Mouse (Mus musculus): ENCODE measurements around the gene Atp2b1. TPM values are rescaled to one million over a fixed set of nuclear protein-coding genes. Genes with fewer than 3 reads are reported as not detected.

The Atp2b1 gene
- polyA plus RNA-seq, 2 experiments, result 40.9 to 131 TPM

DNA sequence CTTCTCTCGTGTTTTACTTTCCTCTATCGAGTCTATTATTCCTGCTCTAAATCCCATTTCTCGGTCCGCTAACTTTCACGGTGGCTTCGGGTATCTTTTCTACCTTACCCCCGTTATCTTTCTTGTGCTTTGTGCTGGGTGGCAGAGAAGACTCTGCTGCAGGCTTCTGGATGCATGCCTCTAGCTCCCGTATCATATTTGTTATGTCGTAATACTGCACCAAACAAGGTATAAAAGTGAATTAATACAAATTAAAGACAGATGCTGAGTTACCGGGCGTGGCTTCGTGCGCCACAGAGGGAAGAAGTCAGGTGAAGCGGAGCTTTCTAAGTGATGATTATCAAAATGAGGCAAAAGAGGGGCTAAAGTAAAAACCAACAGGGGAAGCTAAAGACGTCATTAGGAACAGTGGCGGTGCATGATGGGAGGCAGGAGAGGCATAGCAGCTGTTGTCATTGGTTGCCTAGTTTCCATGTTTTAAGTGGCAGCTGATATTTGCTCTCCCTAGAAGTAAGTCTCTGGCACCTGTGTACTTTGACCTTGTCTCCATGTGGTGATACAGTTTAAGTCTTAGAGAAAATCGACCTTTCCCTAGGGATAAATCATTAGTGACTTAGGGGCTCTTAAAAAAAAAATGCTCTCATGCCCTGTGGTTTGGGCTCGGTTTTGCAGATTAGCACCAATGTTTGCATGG, 58.9 kb downstream of the Atp2b1 start:
- H3K4me2 ChIP-seq (replicated peaks; ENCODE audit: low read depth, low read length, severe bottlenecking), result no peak overlapping the region
- no peaks in the 10 kb centered on the region for H3K27me3 ChIP-seq (ENCODE audit: control insufficient read depth, insufficient read depth, low read length)
- H3K9ac ChIP-seq (ENCODE audit: low read depth, low read length, severe bottlenecking), result no peak overlapping the region
- H3K4me1 ChIP-seq (ENCODE audit: control insufficient read depth, insufficient read depth, low read length), result peaks cover 4% of the 10 kb centered on the region; the same call in 1 of the 2 replicates
- no peak for TF ChIP-seq POLR2A (IDR thresholded peaks at IDR 0.05; ENCODE audit: borderline replicate concordance, extremely low read depth, insufficient read depth, insufficient read length)
- 63% methylated on average over 18 of the region's 18 CpGs for WGBS
- no peak overlapping the region for H3K4me3 ChIP-seq (replicated peaks; ENCODE audit: low read length)
- H3K27ac ChIP-seq (replicated peaks; ENCODE audit: low read depth, low read length), result no peak overlapping the region
- DNase-seq (ENCODE audit: low spot score) (no peak), ATAC-seq (ENCODE audit: low FRiP score, low read depth) (no peak)
- peaks cover 12% of the 10 kb centered on the region; the same call in 1 of the 2 replicates for H3K36me3 ChIP-seq (ENCODE audit: control insufficient read depth, insufficient read depth, low read length)
- no peaks in the 10 kb centered on the region for H3K9me3 ChIP-seq (ENCODE audit: control insufficient read depth, low read length)

DNA sequence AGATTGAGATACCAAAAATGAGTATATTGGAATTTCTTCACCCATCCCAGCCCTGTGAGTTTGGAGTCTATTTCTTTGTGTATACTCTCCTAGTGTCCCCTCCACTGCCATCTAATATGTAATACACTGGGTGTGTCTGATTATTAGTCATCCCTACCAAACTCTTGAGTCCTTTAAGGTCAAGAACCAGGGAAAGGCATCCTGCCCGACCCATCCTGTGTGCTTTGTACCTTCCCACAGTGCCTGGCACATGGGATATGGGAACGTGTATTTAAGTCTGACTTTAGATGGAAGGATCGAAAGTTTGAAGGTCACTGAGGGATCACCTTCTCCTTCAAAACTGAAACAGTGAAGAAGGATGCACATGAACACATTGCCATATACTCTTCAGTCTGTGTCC, 60.4 kb downstream of the Atp2b1 start:
- H3K4me2 ChIP-seq (replicated peaks; ENCODE audit: low read depth, low read length, severe bottlenecking), result no peak overlapping the region
- DNase-seq (ENCODE audit: low spot score) (no peak), ATAC-seq (ENCODE audit: low FRiP score, low read depth) (no peak)
- no peak overlapping the region for H3K9ac ChIP-seq (ENCODE audit: low read depth, low read length, severe bottlenecking)
- H3K36me3 ChIP-seq (ENCODE audit: control insufficient read depth, insufficient read depth, low read length), result 0 out of 2 replicates have a peak, but pooled peaks cover 3% of the 10 kb centered on the region
- no peaks in the 10 kb centered on the region for H3K9me3 ChIP-seq (ENCODE audit: control insufficient read depth, low read length)
- H3K4me1 ChIP-seq (ENCODE audit: control insufficient read depth, insufficient read depth, low read length), result peaks cover 4% of the 10 kb centered on the region; the same call in 1 of the 2 replicates
- no peaks in the 10 kb centered on the region for H3K27me3 ChIP-seq (ENCODE audit: control insufficient read depth, insufficient read depth, low read length)
- 84% methylated on average over 3 of the region's 3 CpGs for WGBS
- no peak for TF ChIP-seq POLR2A (IDR thresholded peaks at IDR 0.05; ENCODE audit: borderline replicate concordance, extremely low read depth, insufficient read depth, insufficient read length)
- no peak overlapping the region for H3K4me3 ChIP-seq (replicated peaks; ENCODE audit: low read length)
- H3K27ac ChIP-seq (replicated peaks; ENCODE audit: low read depth, low read length), result no peak overlapping the region

DNA sequence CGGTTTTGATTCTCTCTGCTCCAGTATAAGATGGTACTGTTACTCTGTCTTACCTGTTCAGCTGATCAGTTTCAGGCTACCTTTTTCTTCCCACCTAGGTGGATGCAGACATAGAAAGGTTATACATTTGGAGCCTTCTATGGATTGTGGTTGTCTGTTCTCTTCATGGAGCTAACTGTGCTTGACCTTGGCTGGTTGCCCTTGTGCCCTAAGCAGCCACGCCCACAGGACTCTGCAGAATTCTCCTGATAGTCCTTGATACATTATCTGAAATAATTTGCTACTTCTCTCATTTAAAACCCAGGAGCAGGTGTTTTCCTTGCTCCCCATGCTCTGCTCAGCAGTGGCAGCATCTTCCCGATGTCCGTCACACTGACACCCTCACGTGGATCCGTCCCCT, 61.4 kb downstream of the Atp2b1 start:
- 86% methylated on average over 6 of the region's 6 CpGs for WGBS
- DNase-seq (ENCODE audit: low spot score), result no peak
- Histone ChIP-seq H3K27ac (replicated peaks; ENCODE audit: low read depth, low read length) (no peak overlapping the region), H3K27me3 (ENCODE audit: control insufficient read depth, insufficient read depth, low read length) (no peaks in the 10 kb centered on the region), H3K9ac (ENCODE audit: low read depth, low read length, severe bottlenecking) (no peak overlapping the region), H3K4me2 (replicated peaks; ENCODE audit: low read depth, low read length, severe bottlenecking) (no peak overlapping the region), H3K4me1 (ENCODE audit: control insufficient read depth, insufficient read depth, low read length) (peaks cover 4% of the 10 kb centered on the region; the same call in 1 of the 2 replicates), H3K4me3 (replicated peaks; ENCODE audit: low read length) (no peak overlapping the region), H3K9me3 (ENCODE audit: control insufficient read depth, low read length) (no peaks in the 10 kb centered on the region), H3K36me3 (ENCODE audit: control insufficient read depth, insufficient read depth, low read length) (peaks cover 4% of the 10 kb centered on the region; the same call in 1 of the 2 replicates)
- no peak for ATAC-seq (ENCODE audit: low FRiP score, low read depth)
- TF ChIP-seq POLR2A (IDR thresholded peaks at IDR 0.05; ENCODE audit: borderline replicate concordance, extremely low read depth, insufficient read depth, insufficient read length), result no peak

DNA sequence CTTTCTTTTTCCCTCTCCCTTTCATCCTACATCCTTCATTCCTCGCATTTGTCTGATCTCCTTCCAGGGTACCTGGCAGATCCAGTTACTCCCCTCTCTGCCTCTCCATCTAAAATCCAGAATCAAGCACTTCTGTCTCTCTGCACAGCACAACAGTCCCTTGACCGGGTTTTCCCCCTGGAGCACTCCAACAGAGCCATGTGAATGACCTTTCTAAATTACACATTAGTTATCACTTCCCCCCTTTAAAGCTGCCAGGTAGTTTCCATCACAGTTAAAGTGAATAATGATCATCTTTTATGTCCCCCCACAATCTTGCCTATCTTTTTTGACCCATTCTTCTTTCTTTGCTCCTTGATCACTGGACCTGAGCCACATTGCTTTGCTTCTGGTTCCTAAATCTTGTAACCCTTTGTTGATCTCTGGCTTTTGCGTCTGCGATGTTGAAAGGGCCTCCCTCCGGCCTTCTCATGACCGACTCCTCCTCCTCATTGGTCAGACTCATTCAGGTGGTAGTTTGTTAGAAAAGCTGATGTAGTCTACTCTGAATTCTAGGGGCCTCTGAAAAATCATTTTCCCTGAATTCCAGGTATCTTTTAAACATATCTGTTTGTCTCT, 62.8 kb downstream of the Atp2b1 start:
- H3K9ac ChIP-seq (ENCODE audit: low read depth, low read length, severe bottlenecking), result no peak overlapping the region
- no peak overlapping the region for H3K4me2 ChIP-seq (replicated peaks; ENCODE audit: low read depth, low read length, severe bottlenecking)
- no peaks in the 10 kb centered on the region for H3K9me3 ChIP-seq (ENCODE audit: control insufficient read depth, low read length)
- ATAC-seq (ENCODE audit: low FRiP score, low read depth) (no peak), DNase-seq (ENCODE audit: low spot score) (no peak)
- 58% methylated on average over 6 of the region's 6 CpGs for WGBS
- no peak for TF ChIP-seq POLR2A (IDR thresholded peaks at IDR 0.05; ENCODE audit: borderline replicate concordance, extremely low read depth, insufficient read depth, insufficient read length)
- H3K27ac ChIP-seq (replicated peaks; ENCODE audit: low read depth, low read length), result no peak overlapping the region
- no peaks in the 10 kb centered on the region for H3K27me3 ChIP-seq (ENCODE audit: control insufficient read depth, insufficient read depth, low read length)
- H3K4me3 ChIP-seq (replicated peaks; ENCODE audit: low read length), result no peak overlapping the region
- peaks cover 4% of the 10 kb centered on the region; the same call in 1 of the 2 replicates for H3K4me1 ChIP-seq (ENCODE audit: control insufficient read depth, insufficient read depth, low read length)
- H3K36me3 ChIP-seq (ENCODE audit: control insufficient read depth, insufficient read depth, low read length), result peaks cover 4% of the 10 kb centered on the region; the same call in 1 of the 2 replicates

DNA sequence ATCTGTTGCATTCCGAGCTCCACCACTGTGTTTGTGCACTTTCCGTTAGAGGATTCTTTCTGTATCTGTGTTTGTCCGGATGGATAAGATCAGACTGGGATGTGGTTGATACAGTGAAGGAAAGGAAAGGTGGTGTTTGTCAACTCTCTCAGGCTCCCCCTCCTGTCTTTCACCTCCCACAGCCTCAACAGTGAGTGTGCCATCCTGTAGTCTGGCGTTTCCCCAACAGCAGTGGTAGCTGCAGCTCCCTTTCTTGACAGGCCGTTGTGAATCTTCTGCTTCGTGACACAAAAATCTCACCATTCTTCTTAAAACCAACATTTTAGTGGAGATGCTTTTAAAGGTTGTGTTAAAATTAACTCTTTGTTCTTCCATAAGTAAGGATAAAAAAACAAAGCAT, 64.6 kb downstream of the Atp2b1 start:
- peaks cover 4% of the 10 kb centered on the region; the same call in 1 of the 2 replicates for H3K4me1 ChIP-seq (ENCODE audit: control insufficient read depth, insufficient read depth, low read length)
- no peak for TF ChIP-seq POLR2A (IDR thresholded peaks at IDR 0.05; ENCODE audit: borderline replicate concordance, extremely low read depth, insufficient read depth, insufficient read length)
- no peaks in the 10 kb centered on the region for H3K9me3 ChIP-seq (ENCODE audit: control insufficient read depth, low read length)
- no peak overlapping the region for H3K27ac ChIP-seq (replicated peaks; ENCODE audit: low read depth, low read length)
- 79% methylated on average over 6 of the region's 6 CpGs for WGBS
- no peak for DNase-seq (ENCODE audit: low spot score)
- no peak overlapping the region for H3K9ac ChIP-seq (ENCODE audit: low read depth, low read length, severe bottlenecking)
- H3K36me3 ChIP-seq (ENCODE audit: control insufficient read depth, insufficient read depth, low read length), result peaks cover 4% of the 10 kb centered on the region; the same call in 1 of the 2 replicates
- H3K4me2 ChIP-seq (replicated peaks; ENCODE audit: low read depth, low read length, severe bottlenecking), result no peak overlapping the region
- H3K27me3 ChIP-seq (ENCODE audit: control insufficient read depth, insufficient read depth, low read length), result no peaks in the 10 kb centered on the region
- no peak overlapping the region for H3K4me3 ChIP-seq (replicated peaks; ENCODE audit: low read length)
- ATAC-seq (ENCODE audit: low FRiP score, low read depth), result no peak

Measured in limb, embryonic 14.5 days (tissue).